24 mouse cellular contexts compared by ENCODE assay signal in genomic region chr3:24778416-24778815, GRCm38 (mm10).
DNase-seq lines count a peak whose midpoint lies in the region; ATAC-seq lines count a peak whose summit lies in the region.
"Had no signal": no experiment of that assay in that cellular context is flagged by ENCODE, and none has a peak within 500 bp of the region (broad histone marks: within the 10 kb centered on the region; RNA-seq: fewer than 3 reads in every experiment).

No protein-coding gene starts in this region.

- H3K27ac ChIP-seq in kidney, embryonic 15.5 days = no peak overlapping the region
- no peak overlapping the region for H3K27ac ChIP-seq in hindbrain, embryonic 16.5 days (ENCODE audit: low read depth, low read length)
- H3K27ac ChIP-seq: embryonic facial prominence, embryonic 15.5 days; forebrain, embryonic 15.5 days; liver, embryonic 14.5 days; lung, embryonic 15.5 days; midbrain, embryonic 13.5 days had no signal

- H3K9me3 ChIP-seq in kidney, embryonic 15.5 days (replicated peaks) = no peaks in the 10 kb centered on the region
- no peaks in the 10 kb centered on the region for H3K9me3 ChIP-seq in hindbrain, embryonic 16.5 days (ENCODE audit: control insufficient read depth, low read length)
- H3K9me3 ChIP-seq: embryonic facial prominence, embryonic 15.5 days; forebrain, embryonic 15.5 days; lung, embryonic 15.5 days; midbrain, embryonic 13.5 days had no signal

- no peak overlapping the region for H3K4me3 ChIP-seq in kidney, embryonic 15.5 days (replicated peaks)
- no peak overlapping the region for H3K4me3 ChIP-seq in hindbrain, embryonic 16.5 days (ENCODE audit: low read length)
- H3K4me3 ChIP-seq: embryonic facial prominence, embryonic 15.5 days; forebrain, embryonic 15.5 days; lung, embryonic 15.5 days; megakaryocyte, embryonic 14.5 days; midbrain, embryonic 13.5 days had no signal

- no peaks in the 10 kb centered on the region for H3K36me3 ChIP-seq in kidney, embryonic 15.5 days
- H3K36me3 ChIP-seq in hindbrain, embryonic 16.5 days (ENCODE audit: control insufficient read depth, insufficient read depth, low read length) = no peaks in the 10 kb centered on the region
- H3K36me3 ChIP-seq: embryonic facial prominence, embryonic 15.5 days; forebrain, embryonic 15.5 days; lung, embryonic 15.5 days; midbrain, embryonic 13.5 days had no signal

- H3K4me2 ChIP-seq in kidney, embryonic 15.5 days = no peak overlapping the region
- no peak overlapping the region for H3K4me2 ChIP-seq in hindbrain, embryonic 16.5 days (ENCODE audit: low read length)
- H3K4me2 ChIP-seq: embryonic facial prominence, embryonic 15.5 days; forebrain, embryonic 15.5 days; heart, embryonic 11.5 days; lung, embryonic 15.5 days; midbrain, embryonic 13.5 days had no signal

- no peaks in the 10 kb centered on the region for H3K27me3 ChIP-seq in kidney, embryonic 15.5 days
- no peaks in the 10 kb centered on the region for H3K27me3 ChIP-seq in hindbrain, embryonic 16.5 days (replicated peaks; ENCODE audit: control insufficient read depth, insufficient read depth, low read length)
- H3K27me3 ChIP-seq: embryonic facial prominence, embryonic 15.5 days; forebrain, embryonic 15.5 days; lung, embryonic 15.5 days; megakaryocyte, embryonic 14.5 days; midbrain, embryonic 13.5 days had no signal

- H3K9ac ChIP-seq in kidney, embryonic 15.5 days = no peak overlapping the region
- H3K9ac ChIP-seq in hindbrain, embryonic 16.5 days (ENCODE audit: low read depth, low read length) = no peak overlapping the region
- H3K9ac ChIP-seq: embryonic facial prominence, embryonic 15.5 days; forebrain, embryonic 15.5 days; liver, embryonic 14.5 days; lung, embryonic 15.5 days; midbrain, embryonic 13.5 days had no signal

- ATAC-seq in kidney, embryonic 15.5 days (replicated peaks; ENCODE audit: low FRiP score) = no peak
- no peak for ATAC-seq in hindbrain, embryonic 16.5 days
- ATAC-seq: forebrain, embryonic 15.5 days; midbrain, embryonic 13.5 days had no signal

- 0 out of 2 replicates have a peak, but pooled peaks cover 3% of the 10 kb centered on the region for H3K4me1 ChIP-seq in kidney, embryonic 15.5 days
- H3K4me1 ChIP-seq in hindbrain, embryonic 16.5 days (ENCODE audit: control insufficient read depth, insufficient read depth, low read depth, low read length) = no peaks in the 10 kb centered on the region
- H3K4me1 ChIP-seq: embryonic facial prominence, embryonic 15.5 days; forebrain, embryonic 15.5 days; lung, embryonic 15.5 days; megakaryocyte, embryonic 14.5 days; midbrain, embryonic 13.5 days had no signal

- peak; percentile 2 for DNase-seq in kidney, postnatal 14 days
- peak; percentile 16 for DNase-seq in urinary bladder, postnatal 25 days (ENCODE audit: low spot score)
- no peak for DNase-seq in urinary bladder, adult 2 months (ENCODE audit: low spot score)
- peak; percentile 73 for DNase-seq in gonadal fat pad, adult 2 months (ENCODE audit: low read depth)
- no peak for DNase-seq in cerebellum, adult 11 months
- DNase-seq: adrenal gland, adult 2 months; cerebellum, adult 11-12 months; cerebellum, postnatal 10 days; heart, adult 11 months; kidney, adult 18-20 months; kidney, postnatal 4 days; layer of hippocampus, adult 9-11 months; right cerebral cortex, postnatal 14 days; thymus, adult 18-20 months; thymus, postnatal 36 days had no signal

Comparison
In these comparisons a context has a peak if more than half of its experiments do, and no peak if none do; other contexts are left out.
1. DNase-seq: peak in kidney, postnatal 14 days (single experiment), urinary bladder, postnatal 25 days (single experiment) and gonadal fat pad, adult 2 months (single experiment); none in urinary bladder, adult 2 months (single experiment) and cerebellum, adult 11 months (single experiment).